Mouse (Mus musculus): ENCODE measurements at regions not wholly inside any gene's neighbourhood (a gene's known extent, or its start where the extent isn't known, plus 50 kb on each side); places are given as distances from the start of the nearest gene placed in this dataset.

DNA sequence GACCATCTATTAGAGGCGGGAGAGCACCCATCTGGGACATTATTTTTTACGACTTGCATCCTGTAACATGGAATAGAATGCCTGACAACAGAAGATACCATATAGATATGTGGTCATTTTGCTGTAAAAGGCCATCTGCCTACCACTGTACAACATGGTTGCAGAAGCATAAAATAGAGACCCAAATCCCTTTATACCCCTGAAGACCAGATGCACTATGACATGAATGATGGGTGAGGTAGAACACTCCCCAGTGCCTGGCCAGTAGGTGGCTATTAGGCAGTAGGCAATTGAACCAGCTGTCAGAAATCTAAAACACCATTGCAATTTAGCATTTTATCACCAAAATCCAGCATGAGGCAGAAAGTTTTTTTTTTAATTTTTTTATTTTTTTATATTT is 289.6 kb downstream of the Lmo7 start:
- no peak for TF ChIP-seq CTCF (IDR thresholded peaks at IDR 0.05; ENCODE audit: extremely low read depth, insufficient read length, insufficient replicate concordance, low read depth, low read length)
- no peak for TF ChIP-seq POLR2A (IDR thresholded peaks at IDR 0.05; ENCODE audit: low read depth, low read length)

Data from small intestine, adult 2 months (tissue).